Mouse (Mus musculus) c-Kit-positive CD71-negative TER-119-negative erythroid progenitor cells, embryonic 14.5 days (primary cell): ENCODE measurements around the gene Gfra1.

Experiments
- DNase-seq: peaks from one replicate; pipeline ENCODE4 v3.0.0-alpha.2; 2013; ENCODE audit warnings: low read depth

The Gfra1 gene

GRCm38 (mm10) chr19:58316474-58316873, 139.2 kb downstream of the Gfra1 start:
- no peak for DNase-seq

- DNase-seq, result no peak
Measured at GRCm38 (mm10) chr19:58315681-58316080, 140.0 kb downstream of the Gfra1 start.

GRCm38 (mm10) chr19:58314631-58315030, 141.1 kb downstream of the Gfra1 start:
- DNase-seq, result no peak

- DNase-seq, result no peak
Measured at GRCm38 (mm10) chr19:58313785-58314184, 141.9 kb downstream of the Gfra1 start.

- DNase-seq, result no peak
Measured at GRCm38 (mm10) chr19:58312492-58312891, 143.2 kb downstream of the Gfra1 start.

- no peak for DNase-seq
Measured at GRCm38 (mm10) chr19:58310334-58311315, 145.1 kb downstream of the Gfra1 start.

GRCm38 (mm10) chr19:58309620-58310275, 146.0 kb downstream of the Gfra1 start:
- no peak for DNase-seq

GRCm38 (mm10) chr19:58301105-58301504, 154.6 kb downstream of the Gfra1 start:
- DNase-seq, result no peak

- DNase-seq, result no peak
Measured at GRCm38 (mm10) chr19:58297926-58298325, 157.8 kb downstream of the Gfra1 start.

- DNase-seq, result peak; percentile 25
Measured at GRCm38 (mm10) chr19:58296842-58297190, 158.9 kb downstream of the Gfra1 start.

- DNase-seq, result no peak
Measured at GRCm38 (mm10) chr19:58295986-58296841, 159.5 kb downstream of the Gfra1 start.

GRCm38 (mm10) chr19:58288145-58288544, 167.6 kb downstream of the Gfra1 start:
- no peak for DNase-seq

- no peak for DNase-seq
Measured at GRCm38 (mm10) chr19:58275281-58275680, 180.4 kb downstream of the Gfra1 start.

GRCm38 (mm10) chr19:58271815-58272214, 183.9 kb downstream of the Gfra1 start:
- no peak for DNase-seq

- DNase-seq, result no peak
Measured at GRCm38 (mm10) chr19:58270778-58271177, 184.9 kb downstream of the Gfra1 start.

GRCm38 (mm10) chr19:58268476-58268875, 187.2 kb downstream of the Gfra1 start:
- no peak for DNase-seq

GRCm38 (mm10) chr19:58266600-58266999, 189.1 kb downstream of the Gfra1 start:
- DNase-seq, result no peak

GRCm38 (mm10) chr19:58260934-58261333, 194.8 kb downstream of the Gfra1 start:
- DNase-seq, result no peak

GRCm38 (mm10) chr19:58259250-58259649, 196.5 kb downstream of the Gfra1 start:
- no peak for DNase-seq

- no peak for DNase-seq
Measured at GRCm38 (mm10) chr19:58256485-58256884, 199.2 kb downstream of the Gfra1 start.

- no peak for DNase-seq
Measured at GRCm38 (mm10) chr19:58255394-58255793, 200.3 kb downstream of the Gfra1 start.

GRCm38 (mm10) chr19:58254172-58254571, 201.5 kb downstream of the Gfra1 start:
- no peak for DNase-seq
